Mouse (Mus musculus) kidney, embryonic 14.5 days (tissue): Measurements from ENCODE around the gene 2210011C24Rik. TPM values are rescaled to one million over a fixed set of nuclear protein-coding genes. Genes with fewer than 3 reads are reported as not detected.

Experiments used
- ATAC-seq: fragments of 200-750 bp; cut with Nextera tagmentation; 2 replicates; pipeline ENCODE4 v1.8.0; 2017; ENCODE audit warnings: moderate number of reproducible peaks, mild to moderate bottlenecking, moderate TSS enrichment, moderate library complexity; ENCODE audit not compliant: low FRiP score, low TSS enrichment
- H3K27ac ChIP-seq: fragments of 300-500 bp; sonication (generic); 2 replicates; pipeline ENCODE4 v1.5.1; 2014; ENCODE audit warnings: low read depth, mild to moderate bottlenecking, low read length, moderate library complexity, mixed read lengths
- H3K27me3 ChIP-seq: fragments of 300-500 bp; sonication (generic); 2 replicates; pipeline ENCODE4 v1.6.1; 2014; ENCODE audit warnings: mild to moderate bottlenecking, low read length; ENCODE audit not compliant: control insufficient read depth, insufficient read depth
- H3K36me3 ChIP-seq: fragments of 300-500 bp; sonication (generic); 2 replicates; pipeline ENCODE4 v1.6.1; 2014; ENCODE audit warnings: low read length, mixed read lengths; ENCODE audit not compliant: control insufficient read depth, insufficient read depth
- H3K4me1 ChIP-seq: fragments of 300-500 bp; sonication (generic); 2 replicates; pipeline ENCODE4 v1.6.1; 2014; ENCODE audit warnings: low read length, mixed read lengths; ENCODE audit not compliant: control insufficient read depth, insufficient read depth
- H3K4me2 ChIP-seq: fragments of 300-500 bp; sonication (generic); replicated peaks from 2 replicates; pipeline ENCODE4 v1.6.1; 2014; ENCODE audit warnings: low read depth, mild to moderate bottlenecking, low read length
- H3K4me3 ChIP-seq: fragments of 300-500 bp; sonication (generic); 2 replicates; pipeline ENCODE4 v1.5.1; 2014; ENCODE audit warnings: mild to moderate bottlenecking, low read length
- H3K9ac ChIP-seq: fragments of 300-500 bp; sonication (generic); 2 replicates; pipeline ENCODE4 v1.6.1; 2014; ENCODE audit warnings: low read depth, mild to moderate bottlenecking, low read length, moderate library complexity
- H3K9me3 ChIP-seq: fragments of 300-500 bp; sonication (generic); 2 replicates; pipeline ENCODE4 v1.6.1; 2016; ENCODE audit warnings: low read length; ENCODE audit not compliant: control insufficient read depth
- WGBS: fragments of 180-500 bp; shearing (Covaris S2); extraction: QIAGEN DNeasy Blood & Tissue Kit; methylation state at CpG from one replicate; pipeline ENCODE4 v1.1.7; 2014; 5-methylcytosine and 5-hydroxymethylcytosine counted together
- polyA plus RNA-seq: library from polyadenylated mRNA; unstranded; fragments of >200 nt; fragmentation: Nextera tagmentation; extraction: Ambion mirVana; gene quantifications from 2 replicates; pipeline ENCODE4 v1.2.1, GENCODE M21; 2014

2210011C24Rik gene
- polyA plus RNA-seq, 1 experiment from 2014 or later, result 5.7 TPM

GRCm38 (mm10) chr8:84044103-84044502, 32.1 kb upstream of the 2210011C24Rik start:
- Histone ChIP-seq H3K27me3 (peaks cover 35% of the 10 kb centered on the region), H3K9ac (no peak overlapping the region), H3K4me2 (peak overlapping the region; percentile 17; the same call in 1 of the 2 replicates), H3K4me3 (no peak overlapping the region), H3K36me3 (no peaks in the 10 kb centered on the region), H3K9me3 (no peaks in the 10 kb centered on the region; the same call in 1 of the 2 replicates), H3K27ac (no peak overlapping the region), H3K4me1 (peaks cover 11% of the 10 kb centered on the region; the same call in 1 of the 2 replicates)
- ATAC-seq, result no peak
- 7% methylated on average over 7 of the region's 7 CpGs for WGBS

- no peak for ATAC-seq
- Histone ChIP-seq H3K36me3 (no peaks in the 10 kb centered on the region), H3K9ac (no peak overlapping the region), H3K27ac (no peak overlapping the region), H3K4me1 (peaks cover 11% of the 10 kb centered on the region; the same call in 1 of the 2 replicates), H3K27me3 (peaks cover 35% of the 10 kb centered on the region), H3K4me3 (peak overlapping the region; percentile 39; the same call in 1 of the 2 replicates), H3K4me2 (peak overlapping the region; percentile 79; the same call in 1 of the 2 replicates), H3K9me3 (no peaks in the 10 kb centered on the region; the same call in 1 of the 2 replicates)
- 40% methylated on average over 12 of the region's 12 CpGs for WGBS
These were observed 31.0 kb upstream of the 2210011C24Rik start for GRCm38 (mm10) chr8:84042948-84043342.

- Histone ChIP-seq H3K27ac (no peak within 1 kb of the TSS), H3K4me1 (peaks cover 11% of the 10 kb centered on the region; the same call in 1 of the 2 replicates), H3K27me3 (peaks cover 35% of the 10 kb centered on the region), H3K4me3 (peak within 1 kb of the TSS; percentile 39), H3K9ac (peak within 1 kb of the TSS; percentile 38), H3K36me3 (no peaks in the 10 kb centered on the region), H3K4me2 (peak within 1 kb of the TSS; percentile 79), H3K9me3 (no peaks in the 10 kb centered on the region; the same call in 1 of the 2 replicates)
- ATAC-seq, result peak; percentile 79
- WGBS, result 5% methylated on average over 37 of the region's 40 CpGs
These were observed 30.3 kb upstream of the 2210011C24Rik start, which contains the start of gene Il27ra for GRCm38 (mm10) chr8:84042066-84042947. TSS of gene Il27ra (minus strand) at chr8:84042589.

GRCm38 (mm10) chr8:84039050-84039449, 27.1 kb upstream of the 2210011C24Rik start:
- H3K9me3 ChIP-seq, result no peaks in the 10 kb centered on the region
- no peaks in the 10 kb centered on the region for H3K36me3 ChIP-seq
- H3K27ac ChIP-seq, result no peak overlapping the region
- no peak; the same call in 1 of the 2 replicates for ATAC-seq
- H3K27me3 ChIP-seq, result peaks cover 21% of the 10 kb centered on the region
- no peak overlapping the region for H3K9ac ChIP-seq
- no peak overlapping the region for H3K4me2 ChIP-seq
- no peak overlapping the region for H3K4me3 ChIP-seq
- 5% methylated on average over 5 of the region's 5 CpGs for WGBS
- H3K4me1 ChIP-seq, result 0 out of 2 replicates have a peak, but pooled peaks cover 7% of the 10 kb centered on the region

- H3K4me3 ChIP-seq, result no peak overlapping the region
- no peak overlapping the region for H3K27ac ChIP-seq
- 0 out of 2 replicates have a peak, but pooled peaks cover 7% of the 10 kb centered on the region for H3K4me1 ChIP-seq
- H3K9me3 ChIP-seq, result no peaks in the 10 kb centered on the region
- peaks cover 10% of the 10 kb centered on the region for H3K27me3 ChIP-seq
- WGBS, result 59% methylated on average over 5 of the region's 5 CpGs
- no peak overlapping the region for H3K9ac ChIP-seq
- no peak for ATAC-seq
- H3K36me3 ChIP-seq, result no peaks in the 10 kb centered on the region
- no peak overlapping the region for H3K4me2 ChIP-seq
These were observed 26.0 kb upstream of the 2210011C24Rik start for GRCm38 (mm10) chr8:84038015-84038414.

- WGBS, result 70% methylated on average over 4 of the region's 4 CpGs
- Histone ChIP-seq H3K4me2 (no peak overlapping the region), H3K9ac (no peak overlapping the region), H3K4me1 (no peaks in the 10 kb centered on the region), H3K36me3 (no peaks in the 10 kb centered on the region; the same call in 1 of the 2 replicates), H3K4me3 (no peak overlapping the region), H3K27me3 (no peaks in the 10 kb centered on the region), H3K9me3 (no peaks in the 10 kb centered on the region), H3K27ac (no peak overlapping the region)
- ATAC-seq, result no peak
These were observed 20.8 kb upstream of the 2210011C24Rik start for GRCm38 (mm10) chr8:84032777-84033176.

GRCm38 (mm10) chr8:84029272-84029671, 17.3 kb upstream of the 2210011C24Rik start:
- no peak overlapping the region for H3K4me2 ChIP-seq
- H3K4me1 ChIP-seq, result peaks cover 13% of the 10 kb centered on the region
- ATAC-seq, result no peak
- peaks cover 5% of the 10 kb centered on the region for H3K27me3 ChIP-seq
- no peak overlapping the region for H3K9ac ChIP-seq
- H3K4me3 ChIP-seq, result no peak overlapping the region
- 91% methylated on average over 5 of the region's 5 CpGs for WGBS
- H3K27ac ChIP-seq, result no peak overlapping the region
- H3K36me3 ChIP-seq, result no peaks in the 10 kb centered on the region; the same call in 1 of the 2 replicates
- no peaks in the 10 kb centered on the region for H3K9me3 ChIP-seq

GRCm38 (mm10) chr8:84027449-84027848, 15.5 kb upstream of the 2210011C24Rik start:
- no peaks in the 10 kb centered on the region for H3K9me3 ChIP-seq
- peaks cover 5% of the 10 kb centered on the region for H3K27me3 ChIP-seq
- no peaks in the 10 kb centered on the region; the same call in 1 of the 2 replicates for H3K36me3 ChIP-seq
- H3K4me3 ChIP-seq, result no peak overlapping the region
- H3K4me1 ChIP-seq, result peaks cover 31% of the 10 kb centered on the region
- H3K27ac ChIP-seq, result no peak overlapping the region
- H3K4me2 ChIP-seq, result no peak overlapping the region
- no peak overlapping the region; the same call in 1 of the 2 replicates for H3K9ac ChIP-seq
- ATAC-seq, result no peak
- 20% methylated on average over 10 of the region's 10 CpGs for WGBS

- WGBS, result under 1% methylated on average over 41 of the region's 41 CpGs
- Histone ChIP-seq H3K9me3 (no peaks in the 10 kb centered on the region), H3K4me2 (peak overlapping the region; percentile 81), H3K4me1 (peaks cover 45% of the 10 kb centered on the region), H3K4me3 (peak overlapping the region; percentile 52), H3K27ac (no peak overlapping the region), H3K27me3 (peaks cover 5% of the 10 kb centered on the region), H3K36me3 (no peaks in the 10 kb centered on the region; the same call in 1 of the 2 replicates), H3K9ac (peak overlapping the region; percentile 52)
- ATAC-seq, result peak; percentile 61
These were observed 13.9 kb upstream of the 2210011C24Rik start for GRCm38 (mm10) chr8:84025863-84026262.
